Mouse (Mus musculus) gastrocnemius, postnatal 4 days (tissue): Measurements from ENCODE around the gene Ccdc92b. TPM values are rescaled to one million over a fixed set of nuclear protein-coding genes. Genes with fewer than 3 reads are reported as not detected.

Experiments used
- DNase-seq, 2 experiments: peaks; one replicate each; pipeline ENCODE4 v3.0.0; 2021 to 2022; ENCODE audit warnings: low spot score in 2 of 2, mixed read lengths in 2 of 2
- total RNA-seq, 2 experiments: library from RNA; stranded (reverse); gene quantifications; 2 replicates each; pipeline ENCODE4 v1.2.3; 2021

Gene Ccdc92b
- total RNA-seq, 2 experiments from 2014 or later = 0.41 to 0.49 TPM

- no peak for DNase-seq
These were observed 30.5 kb downstream of the Ccdc92b start for GRCm38 (mm10) chr11:74649647-74650551.

- DNase-seq = no peak
These were observed 31.2 kb downstream of the Ccdc92b start for GRCm38 (mm10) chr11:74650576-74651100.

GRCm38 (mm10) chr11:74652791-74653191 lies 33.4 kb downstream of the Ccdc92b start:
- DNase-seq = no peak

- no peak for DNase-seq
These were observed 34.0 kb downstream of the Ccdc92b start for GRCm38 (mm10) chr11:74653385-74653784.

GRCm38 (mm10) chr11:74655941-74656340 lies 36.5 kb downstream of the Ccdc92b start:
- no peak for DNase-seq

- no peak for DNase-seq
These were observed 40.9 kb downstream of the Ccdc92b start for GRCm38 (mm10) chr11:74660336-74660735.

- no peak for DNase-seq
These were observed 42.2 kb downstream of the Ccdc92b start for GRCm38 (mm10) chr11:74661641-74662040.

GRCm38 (mm10) chr11:74662221-74662620 lies 42.8 kb downstream of the Ccdc92b start:
- DNase-seq = no peak

- no peak for DNase-seq
These were observed 44.9 kb downstream of the Ccdc92b start for GRCm38 (mm10) chr11:74664279-74664678.

- DNase-seq = no peak
These were observed 45.5 kb downstream of the Ccdc92b start for GRCm38 (mm10) chr11:74664906-74665305.

GRCm38 (mm10) chr11:74665631-74666283 lies 46.4 kb downstream of the Ccdc92b start:
- DNase-seq = no peak

- DNase-seq = no peak
These were observed 46.9 kb downstream of the Ccdc92b start for GRCm38 (mm10) chr11:74666284-74666652.

GRCm38 (mm10) chr11:74666776-74667581 lies 47.6 kb downstream of the Ccdc92b start:
- DNase-seq = no peak

- no peak for DNase-seq
These were observed 48.2 kb downstream of the Ccdc92b start for GRCm38 (mm10) chr11:74667582-74668010.

- no peak for DNase-seq
These were observed 49.1 kb downstream of the Ccdc92b start for GRCm38 (mm10) chr11:74668466-74668865.

GRCm38 (mm10) chr11:74668971-74669370 lies 49.6 kb downstream of the Ccdc92b start:
- no peak for DNase-seq

- DNase-seq = peak in 1 of 2 experiments; percentile 5
These were observed 50.7 kb downstream of the Ccdc92b start for GRCm38 (mm10) chr11:74670151-74670550.

GRCm38 (mm10) chr11:74671013-74671412 lies 51.6 kb downstream of the Ccdc92b start:
- DNase-seq = no peak

GRCm38 (mm10) chr11:74671839-74672238 lies 52.4 kb downstream of the Ccdc92b start:
- DNase-seq = no peak

- DNase-seq = no peak
These were observed 53.6 kb downstream of the Ccdc92b start for GRCm38 (mm10) chr11:74672901-74673513.

GRCm38 (mm10) chr11:74673561-74673960 lies 54.2 kb downstream of the Ccdc92b start:
- no peak for DNase-seq
